Mouse (Mus musculus) frontal cortex, postnatal 14 days (tissue): ENCODE data around the gene Dnajc3.
A peak's percentile ranks its signal among the peaks of the same experiment; 100 is the strongest.

ENCODE experiments used
- DNase-seq, 2 experiments: peaks; one replicate each; pipeline ENCODE4 v3.0.0; 2022; ENCODE audit warnings: low spot score in 2 of 2

Gene Dnajc3

DNA sequence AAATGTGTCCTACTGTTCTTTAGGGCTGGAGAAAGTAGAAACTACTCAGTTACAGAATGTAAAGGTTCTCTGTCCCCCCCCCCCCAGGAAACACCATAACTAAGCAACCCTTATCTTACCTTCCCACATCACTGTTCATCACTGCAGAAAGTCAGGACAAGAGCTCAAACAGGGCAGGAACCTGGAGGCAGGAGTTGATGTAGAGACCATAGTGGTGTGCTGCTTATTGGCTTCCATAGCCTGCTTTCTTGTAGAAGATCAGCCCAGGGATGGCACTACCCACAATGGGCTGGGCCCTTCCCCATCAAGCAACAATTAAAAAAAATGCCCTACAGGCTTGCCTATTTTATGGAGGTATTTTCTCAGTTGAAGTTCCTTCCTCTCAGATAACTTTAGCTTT is 45.6 kb downstream of the Dnajc3 start:
- no peak for DNase-seq

GRCm38 (mm10) chr14:118984161-118984560 is 46.4 kb downstream of the Dnajc3 start:
- DNase-seq: no peak

- DNase-seq: peak; percentile 39 to 65
These were observed 49.1 kb downstream of the Dnajc3 start for GRCm38 (mm10) chr14:118986653-118987522.

DNA sequence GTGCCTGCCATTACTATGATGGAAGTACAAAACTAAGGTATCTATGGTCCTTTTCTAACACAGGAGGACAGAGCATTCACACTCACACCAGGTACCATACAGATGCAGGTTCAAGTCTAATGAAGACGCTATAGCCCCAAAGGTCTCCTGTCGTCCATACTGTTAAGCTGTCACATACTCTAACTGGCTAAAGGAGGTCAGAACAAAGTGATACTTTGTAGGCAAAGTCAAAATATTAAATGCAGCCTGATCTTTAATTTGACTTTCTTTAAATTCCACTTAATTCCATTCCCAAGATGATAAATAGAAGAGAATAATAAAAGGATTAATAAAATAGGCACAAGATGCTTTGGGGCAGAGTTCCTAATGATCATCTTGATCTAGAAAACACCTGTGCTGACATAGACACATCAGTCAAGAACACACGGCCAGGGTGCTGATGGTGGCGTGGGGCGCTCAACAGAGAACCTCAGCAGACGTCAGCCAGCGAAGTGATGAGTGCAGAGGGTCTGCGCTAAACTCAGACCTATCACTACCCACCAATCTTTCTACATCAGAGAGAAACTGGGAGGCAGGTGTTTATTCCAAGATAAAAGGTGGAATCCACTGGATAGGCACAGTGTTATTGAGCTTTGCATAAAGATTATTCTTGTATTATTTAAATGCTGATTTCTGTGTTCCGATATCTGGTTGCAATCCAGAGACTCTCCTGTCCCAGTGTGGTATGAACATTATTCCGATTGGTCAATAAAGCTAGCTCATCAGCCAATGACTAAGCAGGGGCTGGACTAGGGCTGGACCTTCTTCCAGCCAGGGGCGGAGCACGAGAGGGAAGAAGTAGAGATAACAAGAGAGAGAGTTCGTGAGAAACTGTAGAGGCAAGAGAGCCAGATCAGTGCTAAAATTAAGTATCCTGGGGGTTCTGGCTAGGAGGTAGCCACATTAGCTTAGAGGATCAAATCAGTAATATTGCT is 50.0 kb downstream of the Dnajc3 start:
- DNase-seq: no peak

- DNase-seq: no peak
These were observed 57.6 kb downstream of the Dnajc3 start for GRCm38 (mm10) chr14:118995226-118995925.

DNA sequence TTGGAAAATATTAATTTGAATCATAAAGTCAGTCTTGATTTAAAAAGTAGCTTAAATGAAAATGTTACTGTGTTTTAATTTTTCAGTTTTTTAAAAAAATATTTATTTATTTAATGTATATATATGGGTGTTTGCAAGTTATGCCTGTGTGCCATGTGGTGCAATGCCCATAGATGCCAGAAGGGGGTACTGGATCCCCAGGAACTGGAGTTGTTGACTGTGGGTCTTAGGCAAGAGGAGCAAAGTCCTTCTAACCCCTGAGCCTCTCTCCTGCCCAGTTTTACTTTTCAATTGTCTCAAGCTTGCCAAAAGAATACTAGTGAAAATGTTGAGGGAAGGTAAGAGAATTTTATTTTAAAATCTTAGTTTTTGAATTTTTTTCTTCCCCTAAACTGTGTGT is 65.5 kb downstream of the Dnajc3 start:
- DNase-seq: no peak

- DNase-seq: no peak
These were observed 68.1 kb downstream of the Dnajc3 start for GRCm38 (mm10) chr14:119005834-119006233.

- DNase-seq: no peak
These were observed 68.8 kb downstream of the Dnajc3 start for GRCm38 (mm10) chr14:119006441-119007102.

GRCm38 (mm10) chr14:119007103-119007951 is 69.6 kb downstream of the Dnajc3 start:
- peak; percentile 93 to 97 for DNase-seq

GRCm38 (mm10) chr14:119008031-119008590 is 70.3 kb downstream of the Dnajc3 start:
- no peak for DNase-seq

- no peak for DNase-seq
These were observed 71.8 kb downstream of the Dnajc3 start for GRCm38 (mm10) chr14:119009531-119009930.

GRCm38 (mm10) chr14:119012607-119013431 is 75.0 kb downstream of the Dnajc3 start:
- peak; percentile 53 to 56 for DNase-seq

DNA sequence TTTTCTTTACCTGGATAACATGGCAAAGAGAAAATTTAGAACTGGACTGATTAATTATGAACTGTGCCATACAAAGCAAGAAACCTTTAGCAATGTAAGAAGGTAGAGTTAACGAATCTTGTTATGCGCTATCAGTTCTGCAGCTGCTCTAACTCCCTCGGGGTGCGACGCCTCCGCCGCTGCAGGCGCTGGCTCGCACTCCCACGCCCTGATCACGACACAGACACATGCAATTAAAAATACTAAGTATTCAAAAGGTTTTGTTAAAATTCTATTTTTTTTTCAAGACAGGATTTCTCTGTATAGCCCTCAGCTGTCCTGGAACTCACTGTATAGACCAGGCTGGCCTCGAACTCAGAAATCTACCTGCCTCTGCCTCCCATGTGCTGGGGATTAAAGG is 75.8 kb downstream of the Dnajc3 start:
- DNase-seq: no peak

DNA sequence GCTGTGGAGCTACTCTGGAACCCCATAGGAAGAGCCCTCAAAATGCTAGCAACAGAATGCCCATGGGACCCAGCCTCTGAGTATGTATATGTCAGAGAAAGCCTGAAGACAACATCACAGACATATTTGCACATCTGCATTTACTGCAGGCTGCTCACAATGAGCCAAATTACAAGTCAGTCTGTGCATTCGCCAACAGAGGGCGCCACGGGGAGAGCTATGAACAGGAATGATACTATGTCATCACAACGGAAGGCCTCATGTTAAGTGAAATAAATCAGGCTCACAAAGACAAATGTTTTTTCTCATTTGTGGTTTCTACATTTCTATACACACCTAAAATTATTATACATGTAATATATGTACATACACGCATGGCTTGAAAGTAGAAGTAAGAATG is 88.1 kb downstream of the Dnajc3 start:
- DNase-seq: no peak

DNA sequence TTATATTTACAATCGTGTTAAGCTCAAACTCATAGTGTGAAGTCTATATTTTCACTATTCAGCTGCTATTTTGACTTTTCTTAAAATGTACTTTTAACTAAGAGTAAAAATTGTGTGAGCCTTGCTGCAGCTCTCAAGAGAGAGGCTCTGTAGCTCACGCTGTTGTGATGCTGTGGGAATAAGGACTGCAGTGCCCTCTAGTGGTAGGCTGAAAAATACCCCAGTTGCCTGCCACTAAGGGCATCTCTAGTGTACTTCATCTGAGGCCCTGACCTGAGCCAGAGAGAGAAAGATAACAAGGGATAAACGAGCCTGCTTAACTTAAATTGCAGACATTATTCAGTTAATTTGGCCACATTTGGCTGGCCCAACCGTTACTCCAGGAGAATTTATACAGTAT is 89.4 kb downstream of the Dnajc3 start:
- DNase-seq: no peak

DNA sequence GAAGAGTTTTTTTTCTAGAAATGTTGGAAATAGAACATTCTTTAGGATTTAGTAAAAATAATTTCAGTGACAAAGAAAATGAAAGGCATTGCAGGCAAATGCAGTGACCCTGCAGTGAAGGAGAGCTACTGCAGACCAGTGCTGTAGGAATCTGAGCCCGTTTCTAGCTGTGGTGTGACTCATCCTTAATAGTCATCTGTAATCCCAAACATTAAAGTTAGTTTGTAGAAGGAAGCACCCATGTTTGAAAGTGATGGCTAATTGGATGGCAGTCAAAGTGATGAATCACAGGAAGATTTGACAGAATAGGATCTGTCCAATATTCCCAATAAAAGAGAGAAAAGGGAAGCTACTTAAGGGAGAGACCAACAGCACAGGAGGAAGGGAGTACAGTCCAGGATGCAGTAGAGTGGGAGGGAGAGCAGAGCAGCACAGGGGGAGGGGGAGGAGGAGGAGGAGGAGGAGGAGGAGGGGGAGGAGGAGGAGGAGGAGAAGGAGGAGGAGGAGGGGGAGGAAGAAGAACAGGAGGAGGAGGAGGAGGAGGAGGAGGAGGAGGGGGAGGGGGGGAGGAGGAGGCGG is 90.0 kb downstream of the Dnajc3 start:
- no peak for DNase-seq
